Mouse (Mus musculus) olfactory bulb, adult 2 months (tissue): ENCODE data around the gene Samd13. TPM values are rescaled to one million over a fixed set of nuclear protein-coding genes. Genes with fewer than 3 reads are reported as not detected.

Source experiments
- H3K27ac ChIP-seq: fragments of 200-500 bp; 2 replicates; pipeline ENCODE4 v1.5.1; 2012; ENCODE audit warnings: low read depth, low read length; ENCODE audit not compliant: insufficient read depth
- H3K4me1 ChIP-seq: fragments of 200-500 bp; 2 replicates; pipeline ENCODE4 v1.6.1; 2012; ENCODE audit warnings: low read length; ENCODE audit not compliant: control insufficient read depth, insufficient read depth
- H3K4me3 ChIP-seq: fragments of 200-500 bp; 2 replicates; pipeline ENCODE4 v1.5.1; 2012; ENCODE audit warnings: mild to moderate bottlenecking, low read depth, low read length, moderate library complexity; ENCODE audit not compliant: insufficient read depth
- CTCF ChIP-seq: fragments of 200-500 bp; IDR thresholded peaks from 2 replicates; pipeline ENCODE4 v1.5.1; 2012; ENCODE audit warnings: low read depth, mild to moderate bottlenecking, low read length, moderate library complexity; ENCODE audit not compliant: insufficient read depth
- POLR2A ChIP-seq: fragments of 200-500 bp; IDR thresholded peaks from 2 replicates; pipeline ENCODE4 v1.6.1; 2012; ENCODE audit warnings: mild to moderate bottlenecking, low read depth, low read length, moderate library complexity; ENCODE audit not compliant: insufficient read depth
- WGBS: fragments of 180-500 bp; shearing (Covaris S2); methylation state at CpG from one replicate; pipeline ENCODE4 v1.1.7; 2018; 5-methylcytosine and 5-hydroxymethylcytosine counted together
- polyA plus RNA-seq: library from polyadenylated mRNA; stranded (reverse); fragments of >200 nt; gene quantifications from 2 replicates; pipeline ENCODE4 v1.2.4, GENCODE M21; 2012; ENCODE audit warnings: low replicate concordance; ENCODE audit not compliant: missing spikeins, insufficient read depth, insufficient read length

Gene Samd13
- polyA plus RNA-seq, 1 experiment = not detected

- H3K4me3 ChIP-seq = no peak overlapping the region
- no peaks in the 10 kb centered on the region for H3K4me1 ChIP-seq
- 94% methylated on average over 7 of the region's 7 CpGs for WGBS
- TF ChIP-seq CTCF = no peak
- TF ChIP-seq POLR2A = no peak
- no peak overlapping the region for H3K27ac ChIP-seq
Observed at GRCm38 (mm10) chr3:146596864-146597263, 88.5 kb downstream of the Samd13 start.

- Histone ChIP-seq H3K4me3 (no peak overlapping the region), H3K27ac (no peak overlapping the region), H3K4me1 (no peaks in the 10 kb centered on the region)
- no peak for TF ChIP-seq POLR2A
- TF ChIP-seq CTCF = no peak
- WGBS = 83% methylated on average over 8 of the region's 8 CpGs
Observed at GRCm38 (mm10) chr3:146596387-146596786, 89.0 kb downstream of the Samd13 start.

- Histone ChIP-seq H3K27ac (no peak overlapping the region), H3K4me1 (no peaks in the 10 kb centered on the region), H3K4me3 (no peak overlapping the region)
- WGBS = 94% methylated on average over 6 of the region's 6 CpGs
- TF ChIP-seq POLR2A (no peak), CTCF (no peak)
Observed at GRCm38 (mm10) chr3:146595440-146595839, 90.0 kb downstream of the Samd13 start.

Other genes starting within 250 kb of the Samd13 start
- gene Ctbs, start 235.8 kb downstream of the Samd13 start, polyA plus RNA-seq = not detected in 2 replicates
- not detected in 2 replicates for gene Spata1, start 185.8 kb downstream of the Samd13 start, polyA plus RNA-seq
- not detected in 2 replicates for gene Gng5, start 185.8 kb downstream of the Samd13 start, polyA plus RNA-seq
- gene Rpf1, start 164.2 kb downstream of the Samd13 start, polyA plus RNA-seq = not detected in 2 replicates
- not detected in 2 replicates for gene Uox, start 115.2 kb downstream of the Samd13 start, polyA plus RNA-seq
- gene Dnase2b, start 70.0 kb downstream of the Samd13 start, polyA plus RNA-seq = not detected in 2 replicates
- not detected in 2 replicates for gene 4930503B20Rik, start 34.3 kb downstream of the Samd13 start, polyA plus RNA-seq
- 239 and 324 TPM in 2 replicates for gene Prkacb, start 127.4 kb upstream of the Samd13 start, polyA plus RNA-seq
- 142 TPM in 1 of 2 replicates, not detected in the other for gene Ttll7, start 166.8 kb upstream of the Samd13 start, polyA plus RNA-seq